Mouse (Mus musculus) left cerebral cortex, adult 18-20 months (tissue): ENCODE measurements at regions not wholly inside any gene's neighbourhood (a gene's known extent, or its start where the extent isn't known, plus 50 kb on each side); places are given as distances from the start of the nearest gene placed in this dataset.
A peak's percentile ranks its signal among the peaks of the same experiment; 100 is the strongest.
"Not testable (repeated sequence)": the region's sequence is repeated elsewhere in the genome, so short reads cannot be mapped to it uniquely, and the experiment has no call there.

Experiments used
- DNase-seq, 2 experiments: peaks; one replicate each; pipeline ENCODE4 v3.0.0; 2021 to 2022; ENCODE audit warnings: low spot score in 2 of 2, mixed read lengths in 1 of 2

- no peak for DNase-seq
Measured at GRCm38 (mm10) chr13:97365557-97366244, 124.8 kb downstream of the Enc1 start.

GRCm38 (mm10) chr13:97365004-97365403, 124.1 kb downstream of the Enc1 start:
- DNase-seq: no peak

- no peak for DNase-seq
Measured at GRCm38 (mm10) chr13:97363765-97364164, 122.9 kb downstream of the Enc1 start.

GRCm38 (mm10) chr13:97363214-97363613, 122.3 kb downstream of the Enc1 start:
- DNase-seq: no peak

- DNase-seq: no peak
Measured at GRCm38 (mm10) chr13:97360551-97360950, 119.6 kb downstream of the Enc1 start.

- DNase-seq: no peak
Measured at GRCm38 (mm10) chr13:97358781-97359305, 117.9 kb downstream of the Enc1 start.

- no peak for DNase-seq
Measured at GRCm38 (mm10) chr13:97358261-97358660, 117.4 kb downstream of the Enc1 start.

GRCm38 (mm10) chr13:97356923-97357807, 116.3 kb downstream of the Enc1 start:
- no peak for DNase-seq

- not testable (repeated sequence) for DNase-seq
Measured at GRCm38 (mm10) chr13:97355411-97355810, 114.5 kb downstream of the Enc1 start.

GRCm38 (mm10) chr13:97347696-97348095, 106.8 kb downstream of the Enc1 start:
- DNase-seq: no peak

- no peak for DNase-seq
Measured at GRCm38 (mm10) chr13:97341218-97341889, 100.4 kb downstream of the Enc1 start.

GRCm38 (mm10) chr13:97337954-97338353, 97.0 kb downstream of the Enc1 start:
- no peak for DNase-seq

- peak; percentile 26 to 30 for DNase-seq
Measured at GRCm38 (mm10) chr13:97337296-97337731, 96.4 kb downstream of the Enc1 start.

- DNase-seq: no peak
Measured at GRCm38 (mm10) chr13:97333801-97334534, 93.1 kb downstream of the Enc1 start.

- no peak for DNase-seq
Measured at GRCm38 (mm10) chr13:97331072-97331471, 90.2 kb downstream of the Enc1 start.

GRCm38 (mm10) chr13:97321307-97321706, 80.4 kb downstream of the Enc1 start:
- DNase-seq: not testable (repeated sequence)

GRCm38 (mm10) chr13:97320756-97321155, 79.9 kb downstream of the Enc1 start:
- no peak for DNase-seq

- no peak for DNase-seq
Measured at GRCm38 (mm10) chr13:97320298-97320697, 79.4 kb downstream of the Enc1 start.

GRCm38 (mm10) chr13:97317633-97318032, 76.7 kb downstream of the Enc1 start:
- DNase-seq: no peak

- no peak for DNase-seq
Measured at GRCm38 (mm10) chr13:97312420-97313370, 71.8 kb downstream of the Enc1 start.
